Mouse (Mus musculus) gastrocnemius, postnatal 14 days (tissue): ENCODE data around the gene Xbp1. TPM values are rescaled to one million over a fixed set of nuclear protein-coding genes. Genes with fewer than 3 reads are reported as not detected.
A peak's percentile ranks its signal among the peaks of the same experiment; 100 is the strongest.
"Not testable (repeated sequence)": the region's sequence is repeated elsewhere in the genome, so short reads cannot be mapped to it uniquely, and the experiment has no call there.

ENCODE experiments used
- DNase-seq: peaks from one replicate; pipeline ENCODE4 v3.0.0; 2021; ENCODE audit warnings: mixed read lengths
- intact Hi-C: fragments of 180-260 bp; cut with DNase I; formaldehyde crosslinking; loops from one replicate; pipeline ENCODE4 v1.15.1; 2025; ENCODE audit warnings: low total_unique reads
- long read RNA-seq, 2 experiments: library from polyadenylated mRNA; stranded (forward); transcript quantifications; one replicate each; pipeline ENCODE4 v2.0.0; 2021
- total RNA-seq, 2 experiments: library from RNA; stranded (reverse); gene quantifications; 2 replicates each; pipeline ENCODE4 v1.2.3; 2021

The Xbp1 gene
- 10 to 100 TPM; 42.7 to 47.5 TPM for total RNA-seq
- long read RNA-seq, experiment 1, transcript Xbp1-201 (5 exons, 2,129 nt) = major isoform, 103 of 112 reads
- long read RNA-seq, experiment 1, partial matches to known transcripts = 1 of 112 reads
- long read RNA-seq, experiment 1, other reads (novel, unspliced or antisense) = 5 of 112 reads
- long read RNA-seq, experiment 2, transcript Xbp1-201 (5 exons, 2,129 nt) = major isoform, 138 of 147 reads
- long read RNA-seq, experiment 2, partial matches to known transcripts = 0 of 147 reads
- long read RNA-seq, experiment 2, other reads (novel, unspliced or antisense) = 6 of 147 reads

DNA sequence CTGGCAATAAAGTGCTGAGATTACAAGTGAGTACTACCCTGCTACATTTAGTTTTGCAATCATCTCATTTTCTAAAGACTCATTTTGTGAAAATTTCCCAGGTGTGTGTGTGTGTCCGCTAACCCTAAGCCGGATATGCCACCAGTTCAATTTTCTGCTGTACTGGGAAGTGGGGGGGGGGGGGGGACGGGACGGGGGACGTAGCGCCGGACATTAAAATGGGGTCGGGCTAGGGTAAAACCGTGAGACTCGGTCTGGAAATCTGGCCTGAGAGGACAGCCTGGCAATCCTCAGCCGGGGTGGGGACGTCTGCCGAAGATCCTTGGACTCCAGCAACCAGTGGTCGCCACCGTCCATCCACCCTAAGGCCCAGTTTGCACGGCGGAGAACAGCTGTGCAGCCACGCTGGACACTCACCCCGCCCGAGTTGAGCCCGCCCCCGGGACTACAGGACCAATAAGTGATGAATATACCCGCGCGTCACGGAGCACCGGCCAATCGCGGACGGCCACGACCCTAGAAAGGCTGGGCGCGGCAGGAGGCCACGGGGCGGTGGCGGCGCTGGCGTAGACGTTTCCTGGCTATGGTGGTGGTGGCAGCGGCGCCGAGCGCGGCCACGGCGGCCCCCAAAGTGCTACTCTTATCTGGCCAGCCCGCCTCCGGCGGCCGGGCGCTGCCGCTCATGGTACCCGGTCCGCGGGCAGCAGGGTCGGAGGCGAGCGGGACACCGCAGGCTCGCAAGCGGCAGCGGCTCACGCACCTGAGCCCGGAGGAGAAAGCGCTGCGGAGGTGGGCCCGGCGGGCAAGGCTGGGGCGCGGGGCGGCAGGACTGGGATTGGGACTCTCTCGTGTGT lies at the start of gene Xbp1:
Gene Xbp1 (plus strand): TSS at position 248 of the 854 bp plus-strand sequence.
- intact Hi-C loops = loop anchor here (5.0 kb wide), 1 partner anchor 33 kb away; no protein-coding TSS in a partner anchor

DNA sequence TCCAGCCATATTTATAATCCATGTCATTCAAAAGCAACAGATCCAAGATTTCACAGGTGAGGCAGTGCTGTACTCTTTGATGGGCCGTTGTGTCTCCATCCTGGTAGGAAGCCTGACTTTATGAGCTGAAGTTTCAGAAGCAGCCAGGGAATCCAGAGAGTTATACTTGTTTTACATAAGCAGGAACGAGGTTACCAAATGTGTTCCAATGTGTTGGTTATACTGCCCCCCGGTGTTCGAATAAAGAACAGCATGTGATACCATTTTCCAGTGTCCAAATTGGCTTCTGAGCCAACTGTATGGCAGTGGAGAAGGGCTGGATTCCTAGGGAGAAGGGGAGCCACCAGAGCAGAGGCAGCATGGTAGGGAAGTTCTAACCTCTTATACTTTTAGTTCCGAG lies 46.3 kb upstream of the Xbp1 start:
- peak; percentile 29 for DNase-seq
- intact Hi-C loops = loop anchor here (2.0 kb wide), 1 partner anchor 183 kb away; no protein-coding TSS in a partner anchor

More for the DNA sequence above, at the start of gene Xbp1:
- peak; percentile 99 for DNase-seq

DNA sequence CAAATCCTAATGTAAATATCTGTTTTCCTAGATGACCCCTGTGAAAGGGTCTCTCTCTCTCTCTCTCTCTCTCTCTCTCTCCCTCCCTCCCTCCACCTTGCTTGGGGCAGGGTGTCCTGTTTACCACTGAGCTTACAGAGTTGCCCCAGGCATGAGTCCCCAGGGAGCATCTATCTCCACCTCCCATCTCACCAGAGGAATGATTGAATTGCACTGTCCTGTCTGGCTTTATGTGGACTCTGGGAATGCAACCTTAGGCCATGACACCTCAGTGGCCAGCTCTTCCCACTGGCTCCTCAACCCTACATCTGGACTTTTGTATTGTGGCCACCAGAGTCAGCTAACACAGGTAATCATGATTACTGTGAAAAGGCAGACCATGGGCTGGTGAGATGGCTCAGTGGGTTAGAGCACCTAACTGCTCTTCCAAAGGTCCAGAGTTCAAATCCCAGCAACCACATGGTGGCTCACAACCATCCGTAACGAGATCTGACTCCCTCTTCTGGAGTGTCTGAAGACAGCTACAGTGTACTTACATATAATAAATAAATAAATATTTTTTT lies 44.8 kb upstream of the Xbp1 start:
- DNase-seq = not testable (repeated sequence)
- intact Hi-C loops = loop anchor here (2.0 kb wide), 1 partner anchor 185 kb away; no protein-coding TSS in a partner anchor

DNA sequence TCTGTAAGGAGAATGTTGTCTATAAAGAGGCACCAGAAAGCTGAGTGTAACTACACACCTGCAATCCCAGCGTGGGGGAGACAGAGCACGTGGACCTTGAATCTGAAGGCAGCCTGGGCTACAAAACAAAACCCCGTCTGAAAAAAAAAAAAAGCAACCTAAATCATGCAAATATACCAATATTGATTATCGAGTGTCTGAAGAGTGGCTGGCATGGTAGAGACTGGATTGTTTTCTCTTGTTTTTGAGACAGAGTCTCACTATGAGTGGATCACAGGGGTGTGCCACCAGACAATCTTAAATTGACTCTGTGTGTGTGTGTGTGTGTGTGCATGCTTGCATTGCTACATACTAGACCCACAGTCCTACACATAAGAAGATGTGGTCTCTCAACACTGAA lies 43.7 kb upstream of the Xbp1 start:
- intact Hi-C loops = no loop called here
- DNase-seq = no peak

GRCm38 (mm10) chr11:5478193-5478592 lies 42.3 kb upstream of the Xbp1 start:
- intact Hi-C loops = no loop called here
- DNase-seq = no peak

DNA sequence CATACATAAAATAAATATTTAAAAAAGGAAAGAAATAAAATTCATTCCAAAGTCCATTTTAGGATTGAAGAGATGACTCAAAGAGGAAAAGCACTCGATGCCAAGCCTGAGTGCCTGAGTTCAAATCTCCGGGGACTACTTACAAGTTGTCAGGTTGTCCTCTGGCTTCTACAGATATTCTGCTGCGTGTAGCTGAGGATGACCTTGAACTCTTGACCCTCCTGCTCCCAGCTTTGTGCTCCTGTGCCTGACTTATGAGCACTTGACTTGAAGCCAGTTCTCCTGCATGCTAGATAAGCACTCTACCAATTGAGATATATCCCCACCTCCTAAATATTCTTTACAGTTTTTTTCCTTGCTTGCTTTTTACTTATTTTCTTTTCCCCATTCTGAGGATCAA lies 41.6 kb upstream of the Xbp1 start:
- intact Hi-C loops = no loop called here
- DNase-seq = no peak

DNA sequence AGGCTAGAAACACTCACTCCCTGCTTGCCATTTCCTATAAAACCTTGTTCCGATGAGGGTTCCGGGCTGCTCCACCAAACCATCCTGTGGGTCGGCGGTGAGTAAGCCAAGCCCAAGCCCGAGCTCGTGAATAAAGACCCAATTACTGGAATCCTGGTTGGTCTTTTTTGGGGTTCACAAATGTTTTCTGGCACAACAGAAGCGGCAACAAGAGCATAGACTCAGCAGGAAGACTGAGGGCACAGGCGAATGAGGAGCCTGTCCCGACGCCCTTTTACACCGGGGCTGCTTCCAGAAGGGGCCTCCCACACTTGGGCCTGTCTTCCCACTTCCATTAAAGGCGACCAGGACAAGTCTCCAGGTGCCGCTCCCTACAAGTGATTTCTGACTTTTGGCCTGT lies 37.9 kb upstream of the Xbp1 start:
- no peak for DNase-seq
- intact Hi-C loops = no loop called here

DNA sequence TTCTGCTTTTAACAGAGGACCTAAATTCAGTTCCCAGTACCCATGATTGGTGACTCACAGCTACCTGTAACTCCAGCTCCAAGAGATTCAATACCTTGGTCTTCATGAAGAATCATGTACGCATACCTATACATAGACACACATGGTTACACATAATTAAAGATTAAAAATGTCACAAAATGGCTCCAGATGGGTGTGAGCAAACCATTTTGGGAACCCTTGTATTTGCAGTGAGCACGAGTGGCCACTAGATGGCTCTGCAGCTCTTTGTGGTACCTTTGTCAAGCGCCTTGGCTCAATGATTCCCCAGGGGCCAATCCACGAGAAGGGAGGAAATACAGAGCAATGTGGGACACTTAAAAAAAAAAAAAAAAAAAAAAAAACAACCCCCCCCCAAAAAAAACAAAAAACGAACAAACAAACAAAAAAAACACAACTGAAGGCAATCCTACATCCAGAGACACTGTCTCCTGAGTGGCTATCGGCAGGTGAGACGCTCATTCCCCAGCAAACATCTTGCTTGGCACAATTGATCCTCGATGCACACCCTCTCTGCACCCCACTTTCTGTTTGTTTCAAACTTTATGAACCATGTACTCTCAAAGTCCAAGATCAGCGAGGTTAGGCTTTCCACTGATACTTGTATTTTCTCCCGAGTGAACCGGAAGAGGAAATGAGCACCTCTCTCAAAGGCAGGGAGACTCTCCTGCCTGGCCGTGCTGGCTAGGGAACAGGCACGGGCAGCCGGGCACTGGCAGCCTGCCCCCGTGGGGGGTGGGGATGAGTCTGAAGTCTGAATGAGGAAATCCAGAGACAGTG lies 35.1 kb upstream of the Xbp1 start:
- intact Hi-C loops = loop anchor here (5.0 kb wide), 2 partner anchors 37 to 142 kb away; partner anchors contain the start of gene Xbp1
- DNase-seq = peak; percentile 79

DNA sequence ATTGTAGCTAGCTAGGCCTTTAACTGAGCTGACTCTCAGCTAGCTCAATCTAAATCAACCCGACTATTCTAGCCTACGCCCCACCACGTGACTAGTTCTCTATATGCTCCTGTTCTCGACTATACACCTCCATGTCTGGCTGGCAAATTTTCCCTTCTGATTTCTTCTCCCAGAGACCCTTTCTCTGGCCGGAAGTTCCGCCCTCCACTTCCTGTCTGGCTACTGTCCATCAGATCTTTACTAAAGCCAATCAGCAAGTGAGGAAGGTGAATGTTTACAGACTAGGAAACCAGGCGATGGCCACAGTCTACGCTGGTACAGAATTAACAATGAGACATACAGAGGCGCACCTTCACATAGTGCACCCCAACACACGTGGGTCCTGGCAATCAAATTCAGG lies 31.0 kb upstream of the Xbp1 start:
- not testable (repeated sequence) for DNase-seq
- intact Hi-C loops = loop anchor here (5.0 kb wide), 2 partner anchors 33 to 138 kb away; partner anchors contain the start of gene Xbp1

DNA sequence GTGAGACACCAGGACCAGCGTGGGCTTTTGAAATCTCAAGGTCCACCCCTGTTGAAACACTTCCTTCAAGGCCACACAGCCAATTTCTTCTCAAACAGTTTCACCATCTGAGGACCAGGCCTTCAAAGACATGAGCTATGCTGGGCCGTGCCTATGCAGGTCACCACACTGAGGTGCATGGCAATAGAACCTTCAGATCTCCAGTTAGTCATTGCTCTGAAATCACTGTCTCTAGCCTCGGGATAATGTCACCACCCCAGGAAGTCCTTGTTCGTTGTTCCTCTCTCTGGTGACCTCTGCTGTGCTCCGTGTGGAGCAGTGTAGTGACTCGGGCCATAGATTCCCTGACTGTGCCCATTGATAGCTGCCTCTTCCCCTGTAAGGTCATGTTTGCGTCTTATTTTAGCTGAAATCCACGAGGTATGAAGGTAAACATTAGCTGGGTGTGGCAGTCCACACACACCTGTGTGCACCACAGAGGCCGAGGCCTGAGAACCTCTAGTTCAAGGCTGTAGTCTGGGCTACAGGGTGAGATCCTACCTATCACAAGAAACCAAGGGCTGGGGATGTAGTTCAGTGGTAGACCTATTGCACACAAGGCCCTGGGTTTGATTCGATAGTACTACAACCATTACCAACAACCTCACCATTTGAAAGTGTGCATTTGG lies 29.3 kb upstream of the Xbp1 start:
- intact Hi-C loops = loop anchor here (10.0 kb wide), 1 partner anchor 214 kb away; no protein-coding TSS in a partner anchor
- no peak for DNase-seq

DNA sequence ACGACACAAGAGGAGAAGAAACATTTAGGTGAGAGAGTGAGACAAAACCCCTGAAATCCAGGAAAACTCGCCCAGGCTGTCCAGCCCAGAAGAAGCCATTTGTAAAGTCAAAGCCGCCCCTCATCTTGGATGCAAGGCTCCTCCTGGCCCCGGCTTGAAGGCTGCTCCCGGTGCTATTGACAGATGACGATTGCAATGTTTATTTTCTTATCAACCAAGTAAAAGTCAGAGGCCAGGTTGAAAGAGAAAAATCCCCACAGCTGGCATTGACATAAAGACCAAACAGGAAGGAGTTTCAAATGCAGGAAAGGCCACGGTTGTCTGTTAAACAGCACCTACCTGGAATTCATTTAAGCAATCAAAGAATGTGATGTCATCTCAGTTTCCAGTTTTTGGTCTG lies 28.5 kb upstream of the Xbp1 start:
- no peak for DNase-seq
- intact Hi-C loops = loop anchor here (10.0 kb wide), 1 partner anchor 213 kb away; no protein-coding TSS in a partner anchor

DNA sequence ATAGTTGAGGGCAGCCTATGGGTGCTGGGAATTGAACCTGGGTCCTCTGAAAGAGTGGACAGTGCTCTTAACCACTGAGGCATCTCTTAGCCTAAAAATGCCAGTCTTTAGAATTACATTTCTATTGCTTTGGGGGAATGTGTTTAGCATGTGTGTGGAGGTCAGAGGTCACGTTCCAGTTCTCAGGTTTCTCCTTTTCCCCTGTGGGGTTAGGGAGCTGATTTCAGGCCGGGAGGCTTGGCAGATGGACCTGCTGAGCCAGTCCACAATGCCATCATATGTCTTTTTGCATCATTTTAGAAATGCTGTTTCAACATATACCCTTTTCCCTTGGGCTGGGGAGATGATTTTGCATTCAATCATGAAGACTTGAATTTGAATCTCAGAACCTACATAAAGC lies 26.6 kb upstream of the Xbp1 start:
- intact Hi-C loops = loop anchor here (10.0 kb wide), 1 partner anchor 211 kb away; no protein-coding TSS in a partner anchor
- no peak for DNase-seq

DNA sequence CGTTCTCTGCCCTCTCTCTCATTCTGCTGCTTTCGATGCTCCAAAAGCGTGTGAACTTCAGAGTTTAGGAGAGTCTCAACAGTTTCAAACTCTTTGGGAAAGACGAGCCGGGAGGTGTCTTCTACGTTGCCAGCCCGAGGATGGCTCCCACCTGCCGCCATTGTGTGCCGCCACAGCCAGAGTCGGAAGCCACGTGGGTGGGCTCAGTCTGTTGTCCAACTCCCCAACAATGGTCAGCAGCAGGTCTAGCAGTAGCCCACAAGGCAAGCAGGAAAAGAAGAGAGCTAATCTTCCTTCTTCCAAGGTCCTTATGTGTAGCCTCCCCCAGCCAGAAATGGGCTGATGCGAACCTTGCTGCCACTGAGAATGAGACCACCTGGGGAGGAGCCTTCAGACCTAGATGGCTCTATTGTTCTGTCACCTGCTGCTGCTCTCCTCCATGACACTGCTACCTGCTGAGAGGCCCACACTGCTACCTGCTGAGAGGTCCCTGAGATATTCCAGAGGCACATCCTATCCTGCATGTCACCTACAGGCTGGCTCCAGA lies 25.1 kb upstream of the Xbp1 start:
- intact Hi-C loops = loop anchor here (10.0 kb wide), 1 partner anchor 209 kb away; no protein-coding TSS in a partner anchor
- DNase-seq = no peak

DNA sequence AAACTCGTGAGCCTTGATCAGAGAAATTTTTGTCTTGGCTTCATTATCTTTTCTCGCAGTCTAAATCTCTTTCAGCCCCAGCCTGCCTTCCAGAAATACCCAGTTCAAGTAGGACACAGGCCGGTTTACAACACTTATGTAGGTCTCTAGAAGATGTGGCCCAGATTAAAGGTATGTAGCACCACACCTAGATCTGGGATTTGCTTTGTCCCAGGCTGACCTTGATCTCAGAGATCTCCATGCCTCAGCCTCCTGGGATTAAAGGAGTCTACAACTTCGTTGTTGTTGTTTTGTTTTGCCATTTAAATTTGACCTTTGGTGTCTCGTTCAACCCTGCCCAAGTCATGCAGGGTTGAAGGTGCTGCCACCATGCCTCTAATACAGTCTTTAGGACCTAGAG lies 24.6 kb upstream of the Xbp1 start:
- intact Hi-C loops = loop anchor here (10.0 kb wide), 1 partner anchor 209 kb away; no protein-coding TSS in a partner anchor
- DNase-seq = no peak

- no peak for DNase-seq
- intact Hi-C loops = loop anchor here (10.0 kb wide), 1 partner anchor 208 kb away; no protein-coding TSS in a partner anchor
These were observed 23.8 kb upstream of the Xbp1 start for GRCm38 (mm10) chr11:5496559-5497248.

GRCm38 (mm10) chr11:5498422-5498821 lies 22.0 kb upstream of the Xbp1 start:
- DNase-seq = no peak
- intact Hi-C loops = loop anchor here (10.0 kb wide), 1 partner anchor 206 kb away; no protein-coding TSS in a partner anchor

- intact Hi-C loops = loop anchor here (10.0 kb wide), 1 partner anchor 206 kb away; no protein-coding TSS in a partner anchor
- DNase-seq = no peak
These were observed 21.4 kb upstream of the Xbp1 start for GRCm38 (mm10) chr11:5498931-5499661.
